Mouse (Mus musculus) lung, postnatal 0 days (tissue): Measurements from ENCODE around the gene Gsg1l. TPM values are rescaled to one million over a fixed set of nuclear protein-coding genes. Genes with fewer than 3 reads are reported as not detected.

ENCODE experiments used
- ATAC-seq: fragments of 200-750 bp; cut with Nextera tagmentation; 2 replicates; pipeline ENCODE4 v1.8.0; 2017; ENCODE audit warnings: moderate library complexity
- DNase-seq: peaks from one replicate; pipeline ENCODE4 v3.0.0-alpha.2; 2016; ENCODE audit warnings: low spot score
- H3K27ac ChIP-seq: fragments of 300-500 bp; sonication (generic); 2 replicates; pipeline ENCODE4 v1.5.1; 2014; ENCODE audit warnings: antibody characterized with exemption, mild to moderate bottlenecking, low read length, mixed read lengths
- H3K27me3 ChIP-seq: fragments of 300-500 bp; sonication (generic); replicated peaks from 2 replicates; pipeline ENCODE4 v1.6.1; 2014; ENCODE audit warnings: low read length, mixed read lengths; ENCODE audit not compliant: insufficient read depth
- H3K36me3 ChIP-seq: fragments of 300-500 bp; sonication (generic); 2 replicates; pipeline ENCODE4 v1.6.1; 2014; ENCODE audit warnings: low read length, mixed read lengths; ENCODE audit not compliant: insufficient read depth
- H3K4me1 ChIP-seq: fragments of 300-500 bp; sonication (generic); 2 replicates; pipeline ENCODE4 v1.6.1; 2014; ENCODE audit warnings: antibody characterized with exemption, low read depth, low read length, mixed read lengths; ENCODE audit not compliant: insufficient read depth
- H3K4me2 ChIP-seq: fragments of 300-500 bp; sonication (generic); replicated peaks from 2 replicates; pipeline ENCODE4 v1.6.1; 2014; ENCODE audit warnings: low read depth, mild to moderate bottlenecking, low read length, moderate library complexity, mixed read lengths
- H3K4me3 ChIP-seq: fragments of 300-500 bp; sonication (generic); 2 replicates; pipeline ENCODE4 v1.5.1; 2014; ENCODE audit warnings: low read depth, low read length
- H3K9ac ChIP-seq: fragments of 300-500 bp; sonication (generic); replicated peaks from 2 replicates; pipeline ENCODE4 v1.6.1; 2014; ENCODE audit warnings: low read depth, mild to moderate bottlenecking
- H3K9me3 ChIP-seq: fragments of 300-500 bp; sonication (generic); 2 replicates; pipeline ENCODE4 v1.6.1; 2016; ENCODE audit warnings: low read length, mixed read lengths
- CTCF ChIP-seq: IDR thresholded peaks from 2 replicates; pipeline ENCODE4 v1.5.1; 2016; ENCODE audit warnings: antibody characterized with exemption, mild to moderate bottlenecking
- EP300 ChIP-seq: IDR thresholded peaks from 2 replicates; pipeline ENCODE4 v1.6.1; 2016; ENCODE audit warnings: antibody characterized with exemption, mild to moderate bottlenecking, control low read depth
- WGBS: fragments of 180-500 bp; shearing (Covaris S2); extraction: QIAGEN DNeasy Blood & Tissue Kit; methylation state at CpG from one replicate; pipeline ENCODE4 v1.1.7; 2014; 5-methylcytosine and 5-hydroxymethylcytosine counted together
- polyA plus RNA-seq: library from polyadenylated mRNA; unstranded; fragments of >200 nt; fragmentation: Nextera tagmentation; extraction: Ambion mirVana; gene quantifications from 2 replicates; pipeline ENCODE4 v1.2.1, GENCODE M21; 2015

Gsg1l gene
- polyA plus RNA-seq, 1 experiment from 2014 or later, result 0.66 TPM

DNA sequence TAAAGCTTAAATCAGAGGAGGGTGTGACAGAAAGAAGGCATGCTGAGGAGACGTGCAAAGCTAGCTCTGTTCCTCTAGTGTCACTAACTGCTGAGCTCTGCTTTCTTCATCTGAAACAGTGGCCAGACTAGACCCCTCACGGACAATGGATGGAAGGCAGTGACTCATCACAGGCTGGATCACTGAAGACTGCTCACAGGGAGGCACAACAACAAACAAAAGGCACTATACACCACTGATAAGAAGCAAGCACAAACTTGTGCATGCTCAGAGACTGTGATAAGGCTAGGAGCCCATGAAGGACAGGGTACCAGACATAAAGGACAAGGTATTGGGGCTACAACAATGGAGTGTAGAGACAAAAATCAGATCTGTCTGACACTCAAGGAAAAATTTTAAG is 29.0 kb upstream of the Gsg1l start:
- no peak overlapping the region for H3K27ac ChIP-seq
- ATAC-seq (no peak), DNase-seq (no peak)
- H3K4me1 ChIP-seq, result no peaks in the 10 kb centered on the region
- H3K4me3 ChIP-seq, result no peak overlapping the region
- 80% methylated on average over 2 of the region's 2 CpGs for WGBS
- no peaks in the 10 kb centered on the region for H3K9me3 ChIP-seq
- H3K27me3 ChIP-seq, result no peaks in the 10 kb centered on the region
- no peak overlapping the region for H3K4me2 ChIP-seq
- TF ChIP-seq EP300, result no peak
- no peak for TF ChIP-seq CTCF
- no peak overlapping the region for H3K9ac ChIP-seq
- H3K36me3 ChIP-seq, result peaks cover 68% of the 10 kb centered on the region

DNA sequence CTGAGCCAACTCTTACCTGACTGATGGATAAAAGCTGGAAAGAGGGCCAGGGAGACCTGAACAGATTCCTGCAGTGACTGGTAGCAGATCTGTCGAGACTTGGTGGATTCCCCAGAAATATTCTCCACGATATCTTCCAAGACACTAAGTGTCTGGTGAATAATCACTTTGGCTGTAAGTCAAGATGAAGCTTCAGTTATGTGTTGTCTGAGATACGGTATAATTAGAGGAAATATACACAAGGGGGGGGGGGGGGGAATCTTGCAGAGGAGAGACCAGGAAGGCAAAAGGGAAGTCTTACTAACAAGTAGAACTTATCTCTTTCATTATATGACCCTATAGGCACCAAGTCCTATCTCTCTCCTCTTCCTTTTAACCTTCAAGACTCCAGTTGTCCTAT is 27.7 kb upstream of the Gsg1l start:
- Histone ChIP-seq H3K4me1 (no peaks in the 10 kb centered on the region), H3K36me3 (peaks cover 64% of the 10 kb centered on the region), H3K4me2 (no peak overlapping the region), H3K9ac (no peak overlapping the region), H3K27ac (no peak overlapping the region), H3K9me3 (no peaks in the 10 kb centered on the region), H3K4me3 (no peak overlapping the region), H3K27me3 (no peaks in the 10 kb centered on the region)
- 59% methylated on average over 3 of the region's 3 CpGs for WGBS
- no peak for TF ChIP-seq CTCF
- no peak for TF ChIP-seq EP300
- DNase-seq (no peak), ATAC-seq (no peak)

DNA sequence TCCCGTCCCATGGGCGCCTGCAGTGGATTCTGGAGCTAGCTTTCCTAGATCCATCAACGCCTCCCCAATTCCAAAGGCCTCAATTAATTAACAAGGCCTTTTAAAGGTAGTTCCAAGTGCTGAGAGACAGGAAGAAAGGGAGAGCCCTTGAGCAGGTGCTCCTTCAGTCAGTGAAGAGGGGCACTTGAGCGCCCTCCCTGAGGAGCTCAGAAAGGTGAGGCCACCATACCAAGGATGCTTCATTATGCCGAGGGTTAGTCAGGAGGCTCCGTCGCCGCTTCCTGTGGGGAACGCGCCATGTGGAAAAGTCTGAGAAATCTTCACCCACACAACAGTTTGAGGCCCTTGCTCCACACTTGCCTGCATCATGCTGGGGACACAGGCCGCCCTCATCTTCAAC is 18.2 kb upstream of the Gsg1l start:
- H3K4me3 ChIP-seq, result no peak overlapping the region
- DNase-seq (peak; percentile 66), ATAC-seq (peak; percentile 68)
- H3K27ac ChIP-seq, result no peak overlapping the region
- TF ChIP-seq EP300, result no peak
- TF ChIP-seq CTCF, result no peak
- H3K4me1 ChIP-seq, result no peaks in the 10 kb centered on the region
- H3K4me2 ChIP-seq, result no peak overlapping the region
- H3K36me3 ChIP-seq, result peaks cover 23% of the 10 kb centered on the region
- H3K9me3 ChIP-seq, result no peaks in the 10 kb centered on the region
- no peak overlapping the region for H3K9ac ChIP-seq
- H3K27me3 ChIP-seq, result no peaks in the 10 kb centered on the region
- whole genome bisulfite sequencing, result 65% methylated on average over 11 of the region's 11 CpGs

DNA sequence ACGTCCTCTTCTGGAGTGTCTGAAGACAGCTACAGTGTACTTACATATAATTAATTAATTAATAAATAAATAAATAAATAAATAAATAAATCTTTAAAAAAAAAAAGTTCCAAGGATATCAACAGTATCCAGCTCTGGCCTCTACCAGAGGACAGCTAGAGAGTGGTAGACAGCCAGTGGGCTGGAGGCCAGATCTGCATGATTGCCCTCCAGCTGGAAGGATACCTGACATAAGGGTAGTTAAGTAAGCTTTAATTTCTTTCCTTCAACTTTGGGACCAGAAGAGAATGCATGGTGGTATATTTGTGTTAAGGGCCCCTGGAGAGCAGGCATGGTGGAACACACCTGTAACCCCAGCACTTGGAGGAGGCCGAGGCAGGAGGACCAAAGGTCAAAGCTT is 17.6 kb upstream of the Gsg1l start:
- Histone ChIP-seq H3K27me3 (no peaks in the 10 kb centered on the region), H3K27ac (no peak overlapping the region), H3K4me1 (no peaks in the 10 kb centered on the region), H3K9me3 (no peaks in the 10 kb centered on the region), H3K36me3 (peaks cover 20% of the 10 kb centered on the region), H3K9ac (no peak overlapping the region), H3K4me2 (no peak overlapping the region), H3K4me3 (no peak overlapping the region)
- 91% methylated on average over 2 of the region's 2 CpGs for WGBS
- no peak for ATAC-seq
- DNase-seq, result no peak
- TF ChIP-seq CTCF, result no peak
- TF ChIP-seq EP300, result no peak

DNA sequence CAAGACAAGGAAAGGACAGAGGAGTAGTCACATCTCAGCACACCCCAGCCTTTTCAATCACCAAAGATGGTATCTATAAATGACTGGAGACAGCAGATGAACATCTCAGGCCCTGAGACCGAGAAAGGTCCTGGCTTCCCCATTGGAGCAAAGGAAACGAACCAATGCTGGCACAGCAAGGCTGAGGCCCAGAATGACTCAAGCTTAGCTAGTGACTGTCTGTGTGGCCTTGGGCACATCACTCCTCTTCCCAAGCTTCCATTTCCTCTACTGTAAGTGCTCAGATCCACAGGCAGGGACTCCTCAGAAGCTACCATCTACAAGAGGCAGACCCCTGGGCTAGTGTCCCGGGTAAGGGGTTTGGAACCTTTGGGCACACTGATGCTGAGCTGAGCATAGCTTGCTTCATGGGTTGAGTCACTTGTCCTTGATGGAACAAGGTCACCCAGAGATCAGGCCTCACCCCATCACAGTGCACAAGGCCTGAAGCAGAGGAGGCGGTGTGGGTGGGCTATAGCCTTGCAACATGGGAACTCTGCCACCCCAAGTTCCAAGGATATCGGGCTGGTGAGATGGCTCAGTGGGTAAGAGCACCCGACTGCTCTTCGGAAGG is 17.1 kb upstream of the Gsg1l start:
- H3K4me2 ChIP-seq, result no peak overlapping the region
- 96% methylated on average over 7 of the region's 7 CpGs for WGBS
- H3K27ac ChIP-seq, result no peak overlapping the region
- ATAC-seq, result no peak
- no peak for DNase-seq
- H3K4me3 ChIP-seq, result no peak overlapping the region
- no peak overlapping the region for H3K9ac ChIP-seq
- H3K27me3 ChIP-seq, result no peaks in the 10 kb centered on the region
- TF ChIP-seq EP300, result no peak
- H3K4me1 ChIP-seq, result no peaks in the 10 kb centered on the region
- peaks cover 14% of the 10 kb centered on the region for H3K36me3 ChIP-seq
- H3K9me3 ChIP-seq, result no peaks in the 10 kb centered on the region

DNA sequence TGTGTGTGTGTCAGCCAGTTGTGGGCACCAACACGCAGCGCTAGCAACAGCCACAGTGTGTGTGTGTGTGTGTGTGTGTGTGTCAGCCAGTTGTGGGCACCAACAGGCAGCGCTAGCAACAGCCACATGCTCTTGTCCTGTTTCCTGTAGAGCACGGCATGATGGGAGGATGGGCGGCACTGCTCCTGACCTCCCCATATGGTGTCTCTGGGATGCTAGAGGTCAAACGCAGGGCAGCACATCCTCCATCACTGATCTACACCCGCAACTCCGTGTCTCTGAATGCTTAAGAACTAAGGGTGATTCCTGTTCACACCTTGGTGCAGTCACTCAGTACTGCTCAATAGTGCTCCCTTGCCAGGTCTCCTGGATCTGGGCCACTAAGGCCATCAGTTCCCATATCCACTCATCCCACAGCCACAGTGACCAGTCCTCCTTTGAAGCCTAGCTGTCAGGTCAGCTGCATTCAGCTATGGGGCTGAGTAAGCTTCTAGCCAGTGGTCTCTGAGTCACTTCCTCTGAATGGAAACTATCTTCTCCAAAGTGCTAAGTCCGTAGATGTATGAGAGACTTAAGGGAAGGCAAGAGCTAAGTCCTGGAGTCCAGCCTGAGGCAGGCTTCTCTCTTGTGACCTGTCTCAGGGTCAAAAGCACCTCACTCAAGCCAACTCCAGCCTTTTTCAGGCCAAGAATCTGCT is 15.2 kb upstream of the Gsg1l start:
- Histone ChIP-seq H3K4me3 (no peak overlapping the region), H3K9me3 (no peaks in the 10 kb centered on the region), H3K4me2 (no peak overlapping the region), H3K27me3 (no peaks in the 10 kb centered on the region), H3K27ac (no peak overlapping the region), H3K4me1 (no peaks in the 10 kb centered on the region), H3K36me3 (peaks cover 11% of the 10 kb centered on the region), H3K9ac (no peak overlapping the region)
- WGBS, result 57% methylated on average over 7 of the region's 9 CpGs
- peak; percentile 28 for DNase-seq
- no peak for TF ChIP-seq CTCF
- TF ChIP-seq EP300, result no peak
- ATAC-seq, result peak; percentile 50
